Mouse (Mus musculus): Measurements from ENCODE around the gene Pitpnm1.
"Not testable (repeated sequence)": the region's sequence is repeated elsewhere in the genome, so short reads cannot be mapped to it uniquely, and the experiment has no call there.

Pitpnm1 gene

GRCm38 (mm10) chr19:4099837-4100717, at the start of gene Pitpnm1:
TSS of gene Pitpnm1 (plus strand) at chr19:4099998.
- peak in 1 of 2 experiments; percentile 49 for DNase-seq (ENCODE audit: low spot score in 2 of 2)

- DNase-seq (ENCODE audit: low spot score in 2 of 2): no peak
Measured at GRCm38 (mm10) chr19:4051016-4051415, 48.8 kb upstream of the Pitpnm1 start.

GRCm38 (mm10) chr19:4051741-4052515, 47.9 kb upstream of the Pitpnm1 start:
- DNase-seq (ENCODE audit: low spot score in 2 of 2): peak in 1 of 2 experiments; percentile 28

GRCm38 (mm10) chr19:4052516-4053030, 47.2 kb upstream of the Pitpnm1 start:
- no peak for DNase-seq (ENCODE audit: low spot score in 2 of 2)

GRCm38 (mm10) chr19:4054613-4055012, 45.2 kb upstream of the Pitpnm1 start:
- DNase-seq (ENCODE audit: low spot score in 2 of 2): no peak

GRCm38 (mm10) chr19:4055216-4055946, 44.4 kb upstream of the Pitpnm1 start:
- no peak for DNase-seq (ENCODE audit: low spot score in 2 of 2)

- no peak for DNase-seq (ENCODE audit: low spot score in 2 of 2)
Measured at GRCm38 (mm10) chr19:4055947-4056693, 43.7 kb upstream of the Pitpnm1 start.

- DNase-seq (ENCODE audit: low spot score in 2 of 2): no peak
Measured at GRCm38 (mm10) chr19:4056727-4057126, 43.1 kb upstream of the Pitpnm1 start.

- DNase-seq (ENCODE audit: low spot score in 2 of 2): no peak
Measured at GRCm38 (mm10) chr19:4057389-4057788, 42.4 kb upstream of the Pitpnm1 start.

GRCm38 (mm10) chr19:4057962-4058361, 41.8 kb upstream of the Pitpnm1 start:
- no peak for DNase-seq (ENCODE audit: low spot score in 2 of 2)

- DNase-seq (ENCODE audit: low spot score in 2 of 2): no peak
Measured at GRCm38 (mm10) chr19:4058581-4058980, 41.2 kb upstream of the Pitpnm1 start.

GRCm38 (mm10) chr19:4059069-4059740, 40.6 kb upstream of the Pitpnm1 start, which contains the start of gene Gstp3:
TSS of gene Gstp3 (minus strand) at chr19:4059569.
- DNase-seq (ENCODE audit: low spot score in 2 of 2): no peak

GRCm38 (mm10) chr19:4060044-4060898, 39.5 kb upstream of the Pitpnm1 start:
- not testable (repeated sequence) for DNase-seq (ENCODE audit: low spot score in 2 of 2)

GRCm38 (mm10) chr19:4060899-4061465, 38.8 kb upstream of the Pitpnm1 start:
- no peak for DNase-seq (ENCODE audit: low spot score in 2 of 2)

- not testable (repeated sequence) for DNase-seq (ENCODE audit: low spot score in 2 of 2)
Measured at GRCm38 (mm10) chr19:4063357-4063756, 36.4 kb upstream of the Pitpnm1 start.

GRCm38 (mm10) chr19:4064501-4064900, 35.3 kb upstream of the Pitpnm1 start:
- not testable (repeated sequence) for DNase-seq (ENCODE audit: low spot score in 2 of 2)

- no peak for DNase-seq (ENCODE audit: low spot score in 2 of 2)
Measured at GRCm38 (mm10) chr19:4066280-4066679, 33.5 kb upstream of the Pitpnm1 start.

- DNase-seq (ENCODE audit: low spot score in 2 of 2): no peak
Measured at GRCm38 (mm10) chr19:4066877-4067276, 32.9 kb upstream of the Pitpnm1 start.

GRCm38 (mm10) chr19:4068242-4068641, 31.6 kb upstream of the Pitpnm1 start:
- not testable (repeated sequence) for DNase-seq (ENCODE audit: low spot score in 2 of 2)

Measured in frontal cortex, postnatal 14 days (tissue).